Mouse (Mus musculus) neural tube, embryonic 15.5 days (tissue): ENCODE data around the gene Asb5. TPM values are rescaled to one million over a fixed set of nuclear protein-coding genes. Genes with fewer than 3 reads are reported as not detected.

ENCODE experiments used
- ATAC-seq: fragments of 200-750 bp; cut with Nextera tagmentation; 2 replicates; pipeline ENCODE4 v1.8.0; 2017; ENCODE audit warnings: mild to moderate bottlenecking, moderate TSS enrichment, moderate library complexity; ENCODE audit not compliant: low FRiP score
- H3K27ac ChIP-seq: fragments of 300-500 bp; sonication (generic); replicated peaks from 2 replicates; pipeline ENCODE4 v1.5.1; 2015; ENCODE audit warnings: mild to moderate bottlenecking, inconsistent platforms
- H3K27me3 ChIP-seq: fragments of 300-500 bp; sonication (generic); replicated peaks from 2 replicates; pipeline ENCODE4 v1.6.1; 2015; ENCODE audit warnings: inconsistent platforms
- H3K36me3 ChIP-seq: fragments of 300-500 bp; sonication (generic); 2 replicates; pipeline ENCODE4 v1.6.1; 2015; ENCODE audit warnings: inconsistent platforms
- H3K4me1 ChIP-seq: fragments of 300-500 bp; sonication (generic); 2 replicates; pipeline ENCODE4 v1.6.1; 2015; ENCODE audit warnings: inconsistent platforms
- H3K4me2 ChIP-seq: fragments of 300-500 bp; sonication (generic); 2 replicates; pipeline ENCODE4 v1.6.1; 2015; ENCODE audit warnings: inconsistent platforms, mild to moderate bottlenecking, moderate library complexity
- H3K4me3 ChIP-seq: fragments of 300-500 bp; sonication (generic); replicated peaks from 2 replicates; pipeline ENCODE4 v1.5.1; 2015; ENCODE audit warnings: mild to moderate bottlenecking, inconsistent platforms
- H3K9ac ChIP-seq: fragments of 300-500 bp; sonication (generic); replicated peaks from 2 replicates; pipeline ENCODE4 v1.6.1; 2015; ENCODE audit warnings: mild to moderate bottlenecking, inconsistent platforms
- H3K9me3 ChIP-seq: fragments of 300-500 bp; sonication (generic); replicated peaks from 2 replicates; pipeline ENCODE4 v1.6.1; 2016; ENCODE audit warnings: inconsistent platforms
- WGBS: fragments of 180-500 bp; shearing (Covaris S2); methylation state at CpG from one replicate; pipeline ENCODE4 v1.1.7; 2015; ENCODE audit warnings: mixed read lengths; 5-methylcytosine and 5-hydroxymethylcytosine counted together
- polyA plus RNA-seq: library from polyadenylated mRNA; unstranded; fragments of >200 nt; fragmentation: Nextera tagmentation; extraction: Ambion mirVana; gene quantifications from 2 replicates; pipeline ENCODE4 v1.2.1, GENCODE M21; 2015

The Asb5 gene
- 3.9 and 7.3 TPM in 2 replicates for polyA plus RNA-seq

DNA sequence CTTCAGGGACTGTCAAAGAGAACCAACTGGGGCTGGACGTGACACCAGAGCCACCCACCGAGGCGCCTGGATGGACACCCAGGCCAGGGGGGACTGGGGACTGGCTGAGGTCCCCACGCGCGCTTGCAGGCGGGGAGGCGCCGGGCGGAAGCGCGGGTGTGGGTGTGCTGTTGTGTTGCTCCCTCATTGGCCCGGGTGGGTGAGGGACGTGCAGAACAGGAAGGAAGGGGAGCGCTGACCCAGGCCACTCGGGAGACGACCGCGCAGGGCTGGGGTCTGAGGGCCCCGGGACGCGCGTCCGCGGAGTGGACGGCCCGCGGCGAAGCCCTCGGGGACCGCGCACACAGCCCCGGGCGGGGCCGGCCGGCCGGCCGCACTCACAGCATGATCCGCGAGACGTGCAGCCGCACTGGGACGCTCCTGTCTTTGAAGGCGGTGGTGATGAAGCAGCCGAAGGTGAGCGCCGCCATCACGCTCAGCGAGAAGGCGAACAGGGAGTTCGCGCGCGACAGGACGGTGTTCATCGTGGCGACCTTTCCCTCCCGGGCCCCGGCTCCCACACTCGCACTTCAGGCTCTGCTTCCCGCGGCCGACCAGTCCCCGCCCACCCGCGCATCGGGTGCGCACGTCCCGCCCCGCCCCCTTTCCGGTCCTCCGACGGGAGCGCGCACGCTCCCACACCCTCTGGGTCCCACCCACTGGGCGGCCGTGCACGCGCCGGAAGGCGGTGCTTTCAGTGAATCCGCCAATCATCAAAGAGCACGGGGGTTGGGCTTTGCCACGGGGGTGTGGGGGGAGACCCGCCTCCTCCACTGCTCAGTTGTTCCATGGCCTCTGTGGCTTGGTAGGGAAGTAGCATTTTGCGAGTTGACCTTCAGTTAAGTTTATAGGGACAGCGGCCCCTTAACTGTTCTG, at the start of gene Asb5, which contains the start of gene Spcs3:
Gene Asb5, plus strand, starts transcription at position 199 of the 915 bp plus-strand sequence.
Gene Spcs3, minus strand, starts transcription at position 617 of the 915 bp plus-strand sequence.
- ATAC-seq: peak; percentile 95
- Histone ChIP-seq H3K36me3 (no peaks in the 10 kb centered on the region), H3K9ac (peak within 1 kb of the TSS; percentile 87), H3K27me3 (no peaks in the 10 kb centered on the region), H3K9me3 (no peaks in the 10 kb centered on the region), H3K4me2 (peak within 1 kb of the TSS; percentile 66), H3K4me3 (peak within 1 kb of the TSS; percentile 99), H3K27ac (peak within 1 kb of the TSS; percentile 95), H3K4me1 (peaks cover 23% of the 10 kb centered on the region)
- under 1% methylated on average over 78 of the region's 89 CpGs for WGBS

GRCm38 (mm10) chr8:54486555-54487273, 42.7 kb upstream of the Asb5 start:
- H3K27ac ChIP-seq: no peak overlapping the region
- no peak for ATAC-seq

GRCm38 (mm10) chr8:54488437-54488836, 40.9 kb upstream of the Asb5 start:
- whole genome bisulfite sequencing: 63% methylated on average over 4 of the region's 4 CpGs
- Histone ChIP-seq H3K4me3 (no peak overlapping the region), H3K27ac (no peak overlapping the region), H3K27me3 (no peaks in the 10 kb centered on the region), H3K9me3 (no peaks in the 10 kb centered on the region), H3K4me2 (no peak overlapping the region), H3K4me1 (peaks cover 10% of the 10 kb centered on the region; the same call in 1 of the 2 replicates), H3K36me3 (no peaks in the 10 kb centered on the region), H3K9ac (no peak overlapping the region)
- no peak for ATAC-seq

More at GRCm38 (mm10) chr8:54486555-54487273, 42.7 kb upstream of the Asb5 start:
- no peaks in the 10 kb centered on the region for H3K36me3 ChIP-seq
- peaks cover 10% of the 10 kb centered on the region; the same call in 1 of the 2 replicates for H3K4me1 ChIP-seq
- H3K4me3 ChIP-seq: peak overlapping the region; percentile 31
- no peaks in the 10 kb centered on the region for H3K9me3 ChIP-seq
- H3K9ac ChIP-seq: no peak overlapping the region
- 16% methylated on average over 19 of the region's 19 CpGs for WGBS
- peak overlapping the region; percentile 50 for H3K4me2 ChIP-seq
- H3K27me3 ChIP-seq: no peaks in the 10 kb centered on the region

GRCm38 (mm10) chr8:54491057-54491690, 38.2 kb upstream of the Asb5 start:
- WGBS: 26% methylated on average over 6 of the region's 6 CpGs
- Histone ChIP-seq H3K36me3 (no peaks in the 10 kb centered on the region), H3K4me1 (peaks cover 10% of the 10 kb centered on the region; the same call in 1 of the 2 replicates), H3K9ac (no peak overlapping the region), H3K27me3 (no peaks in the 10 kb centered on the region), H3K9me3 (no peaks in the 10 kb centered on the region), H3K4me3 (no peak overlapping the region), H3K4me2 (no peak overlapping the region), H3K27ac (no peak overlapping the region)
- peak; percentile 48 for ATAC-seq

GRCm38 (mm10) chr8:54491934-54492333, 37.4 kb upstream of the Asb5 start:
- no peak overlapping the region for H3K4me3 ChIP-seq
- no peak overlapping the region for H3K9ac ChIP-seq
- no peak for ATAC-seq
- no peaks in the 10 kb centered on the region for H3K27me3 ChIP-seq
- WGBS: 83% methylated on average over 4 of the region's 4 CpGs
- H3K36me3 ChIP-seq: no peaks in the 10 kb centered on the region
- H3K27ac ChIP-seq: no peak overlapping the region
- peaks cover 4% of the 10 kb centered on the region; the same call in 1 of the 2 replicates for H3K4me1 ChIP-seq
- no peaks in the 10 kb centered on the region for H3K9me3 ChIP-seq
- no peak overlapping the region for H3K4me2 ChIP-seq

DNA sequence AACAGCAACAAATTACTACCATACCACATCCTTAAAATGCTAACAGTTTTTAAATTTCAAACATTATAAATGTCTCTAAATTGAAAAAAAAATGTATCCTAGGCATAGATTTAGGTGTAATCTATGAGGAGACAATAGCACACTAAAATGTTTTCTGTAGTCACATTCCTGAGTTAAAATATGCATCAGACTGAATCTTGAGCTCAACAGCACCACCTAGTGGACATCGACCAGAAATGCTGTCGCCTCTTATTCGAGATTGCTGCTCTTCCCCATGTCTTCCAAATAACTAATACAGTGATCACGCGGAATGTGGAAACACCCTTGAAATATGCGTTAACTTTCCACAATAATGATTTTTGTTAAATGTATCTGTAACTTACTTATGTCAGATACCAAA, 36.3 kb upstream of the Asb5 start:
- Histone ChIP-seq H3K4me2 (no peak overlapping the region), H3K27me3 (no peaks in the 10 kb centered on the region), H3K9ac (no peak overlapping the region), H3K4me1 (0 out of 2 replicates have a peak, but pooled peaks cover 3% of the 10 kb centered on the region), H3K36me3 (no peaks in the 10 kb centered on the region), H3K27ac (no peak overlapping the region), H3K9me3 (no peaks in the 10 kb centered on the region), H3K4me3 (no peak overlapping the region)
- WGBS: 16% methylated on average over 6 of the region's 6 CpGs
- peak; percentile 36; the same call in 1 of the 2 replicates for ATAC-seq

DNA sequence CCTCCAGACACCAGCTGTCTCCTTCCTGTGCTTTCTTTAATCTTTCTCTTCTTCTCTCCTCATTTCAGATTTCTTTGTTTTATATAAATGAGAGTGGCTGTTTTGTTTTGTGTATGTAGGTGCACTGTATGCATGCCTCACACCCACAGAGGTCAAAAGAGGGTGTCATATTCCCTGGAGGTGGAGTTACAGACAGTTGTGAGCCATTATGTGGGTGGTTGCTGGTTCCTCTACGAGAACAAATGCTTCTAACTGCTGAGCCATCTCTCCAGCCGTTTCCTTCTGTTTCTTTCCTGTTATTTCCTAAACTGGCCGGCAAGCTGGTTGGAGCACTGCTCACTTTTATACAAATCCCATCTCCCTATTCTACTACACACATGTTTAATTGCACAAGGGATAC, 35.5 kb upstream of the Asb5 start:
- no peaks in the 10 kb centered on the region for H3K9me3 ChIP-seq
- H3K9ac ChIP-seq: no peak overlapping the region
- 0 out of 2 replicates have a peak, but pooled peaks cover 3% of the 10 kb centered on the region for H3K4me1 ChIP-seq
- WGBS: 52% methylated on average over 3 of the region's 3 CpGs
- no peak for ATAC-seq
- no peak overlapping the region for H3K4me3 ChIP-seq
- H3K4me2 ChIP-seq: no peak overlapping the region
- no peak overlapping the region for H3K27ac ChIP-seq
- no peaks in the 10 kb centered on the region for H3K36me3 ChIP-seq
- H3K27me3 ChIP-seq: no peaks in the 10 kb centered on the region

DNA sequence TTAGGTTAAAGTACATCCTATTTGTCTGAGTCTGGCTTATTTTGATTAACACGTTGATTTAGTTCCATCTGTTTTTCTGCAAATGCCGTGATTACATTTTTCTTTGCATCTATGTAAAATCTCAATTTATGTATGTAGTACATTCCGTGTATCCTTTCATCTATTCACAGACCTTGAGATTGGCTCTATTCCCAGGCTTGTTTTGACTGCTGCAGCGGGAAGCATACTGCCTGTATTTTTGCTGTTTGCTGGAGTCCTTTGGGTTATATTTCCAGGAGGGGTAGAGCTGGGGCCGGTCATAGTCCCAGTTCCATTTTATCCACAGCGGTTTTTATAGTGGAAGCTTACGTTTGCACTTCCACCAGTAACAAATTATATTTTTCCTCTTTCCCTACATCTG, 26.3 kb upstream of the Asb5 start:
- H3K4me1 ChIP-seq: peaks cover under 1% of the 10 kb centered on the region; the same call in 1 of the 2 replicates
- H3K9me3 ChIP-seq: no peaks in the 10 kb centered on the region
- ATAC-seq: no peak
- H3K9ac ChIP-seq: no peak overlapping the region
- 67% methylated on average over 7 of the region's 7 CpGs for WGBS
- H3K4me2 ChIP-seq: no peak overlapping the region
- no peaks in the 10 kb centered on the region for H3K36me3 ChIP-seq
- no peak overlapping the region for H3K27ac ChIP-seq
- H3K4me3 ChIP-seq: no peak overlapping the region
- no peaks in the 10 kb centered on the region for H3K27me3 ChIP-seq

- no peak overlapping the region for H3K27ac ChIP-seq
- H3K36me3 ChIP-seq: no peaks in the 10 kb centered on the region
- no peak overlapping the region for H3K4me3 ChIP-seq
- WGBS: 56% methylated on average over 2 of the region's 2 CpGs
- no peaks in the 10 kb centered on the region for H3K27me3 ChIP-seq
- H3K9me3 ChIP-seq: no peaks in the 10 kb centered on the region
- no peak overlapping the region for H3K9ac ChIP-seq
- ATAC-seq: no peak
- peaks cover 16% of the 10 kb centered on the region; the same call in 1 of the 2 replicates for H3K4me1 ChIP-seq
- H3K4me2 ChIP-seq: no peak overlapping the region
These were observed 24.3 kb upstream of the Asb5 start for GRCm38 (mm10) chr8:54505060-54505459.

- Histone ChIP-seq H3K36me3 (no peaks in the 10 kb centered on the region), H3K9me3 (no peaks in the 10 kb centered on the region), H3K4me3 (0 out of 2 replicates have a peak overlapping the region, but pooled peaks have one; percentile 8), H3K4me2 (peak overlapping the region; percentile 30), H3K27me3 (no peaks in the 10 kb centered on the region), H3K9ac (no peak overlapping the region), H3K4me1 (peaks cover 16% of the 10 kb centered on the region; the same call in 1 of the 2 replicates), H3K27ac (no peak overlapping the region)
- 24% methylated on average over 6 of the region's 6 CpGs for WGBS
- ATAC-seq: peak; percentile 71
These were observed 21.8 kb upstream of the Asb5 start for GRCm38 (mm10) chr8:54507428-54508095.

DNA sequence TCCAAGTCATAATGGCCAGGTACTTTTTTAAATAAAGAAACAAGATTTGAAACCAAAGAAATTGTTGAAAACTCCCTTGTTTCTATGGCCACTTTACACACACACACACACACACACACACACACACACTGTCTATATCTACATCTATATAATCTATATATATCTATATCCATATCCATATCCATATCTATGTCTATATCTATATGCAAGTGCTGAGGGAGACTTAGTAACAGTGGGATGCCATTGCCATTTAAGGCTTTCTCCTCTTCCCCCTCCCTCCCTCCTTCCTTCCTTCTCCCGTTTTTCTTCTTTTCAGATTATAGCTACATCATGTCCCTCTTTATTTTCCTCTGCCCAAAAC, 21.3 kb upstream of the Asb5 start:
- no peaks in the 10 kb centered on the region for H3K27me3 ChIP-seq
- 0 out of 2 replicates have a peak overlapping the region, but pooled peaks have one; percentile 3 for H3K27ac ChIP-seq
- H3K9me3 ChIP-seq: no peaks in the 10 kb centered on the region
- H3K36me3 ChIP-seq: no peaks in the 10 kb centered on the region
- H3K4me2 ChIP-seq: peak overlapping the region; percentile 63
- no peak overlapping the region for H3K4me3 ChIP-seq
- H3K4me1 ChIP-seq: peaks cover 16% of the 10 kb centered on the region; the same call in 1 of the 2 replicates
- no peak overlapping the region for H3K9ac ChIP-seq
- peak; percentile 16 for ATAC-seq
- WGBS: 21% methylated on average over 1 of the region's 1 CpGs
